Mouse (Mus musculus): ENCODE results near the gene Espn.

DNA sequence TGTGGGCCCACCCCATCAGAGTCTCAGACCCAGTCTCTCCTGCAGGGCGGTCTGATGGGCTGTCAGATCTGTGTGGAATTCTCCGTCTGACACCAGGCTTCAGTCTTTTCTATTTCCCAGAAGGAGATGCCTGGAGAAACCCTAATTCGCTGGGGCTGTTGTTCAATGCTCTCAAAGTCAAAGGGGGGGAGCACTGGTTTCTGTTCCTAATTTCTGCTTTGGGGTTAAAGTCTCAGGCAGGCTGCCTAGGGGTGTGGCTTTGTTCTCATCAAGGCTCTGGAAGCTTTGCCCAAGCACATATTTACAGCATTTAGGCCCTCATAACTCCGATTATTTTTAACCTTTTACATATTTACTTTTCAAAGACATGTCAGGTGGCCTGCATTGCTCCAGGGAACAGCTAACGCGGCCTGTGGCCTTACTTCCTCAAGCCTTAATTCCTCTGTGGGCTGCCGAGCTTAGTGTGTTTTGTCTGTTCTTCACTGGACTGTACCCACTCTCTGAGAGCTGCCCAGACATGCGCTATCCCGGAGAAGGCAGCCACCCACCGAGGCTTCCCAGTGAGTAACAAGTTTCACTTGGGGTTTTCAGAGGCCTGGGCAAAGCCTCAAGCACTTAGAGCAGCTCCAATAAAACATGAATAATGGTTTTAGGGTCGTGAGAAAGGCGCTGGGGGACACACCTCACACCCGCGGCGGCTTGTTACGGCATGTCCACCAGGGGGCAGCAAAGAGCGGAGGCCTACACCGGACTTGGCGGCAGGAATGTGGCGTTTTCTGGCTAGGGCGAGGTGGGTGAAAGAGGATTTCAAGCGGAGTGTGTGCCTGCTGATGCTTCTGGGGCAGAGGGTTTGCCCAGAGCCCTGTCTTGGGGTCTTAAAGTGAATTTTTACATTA lies 13.1 kb upstream of the Espn start:
- TF ChIP-seq GATA1 (IDR thresholded peaks at IDR 0.05; ENCODE audit: borderline replicate concordance, low read length) (no peak), FLI1 (IDR thresholded peaks at IDR 0.05; ENCODE audit: low read length) (no peak)

Measured in megakaryocyte, embryonic 14.5 days (primary cell).